Mouse (Mus musculus): Measurements from ENCODE around the gene Pitpnm1. TPM values are rescaled to one million over a fixed set of nuclear protein-coding genes. Genes with fewer than 3 reads are reported as not detected.
A peak's percentile ranks its signal among the peaks of the same experiment; 100 is the strongest.

Pitpnm1 gene
- polyA plus RNA-seq, 1 experiment from 2014 or later = 43.3 TPM

DNA sequence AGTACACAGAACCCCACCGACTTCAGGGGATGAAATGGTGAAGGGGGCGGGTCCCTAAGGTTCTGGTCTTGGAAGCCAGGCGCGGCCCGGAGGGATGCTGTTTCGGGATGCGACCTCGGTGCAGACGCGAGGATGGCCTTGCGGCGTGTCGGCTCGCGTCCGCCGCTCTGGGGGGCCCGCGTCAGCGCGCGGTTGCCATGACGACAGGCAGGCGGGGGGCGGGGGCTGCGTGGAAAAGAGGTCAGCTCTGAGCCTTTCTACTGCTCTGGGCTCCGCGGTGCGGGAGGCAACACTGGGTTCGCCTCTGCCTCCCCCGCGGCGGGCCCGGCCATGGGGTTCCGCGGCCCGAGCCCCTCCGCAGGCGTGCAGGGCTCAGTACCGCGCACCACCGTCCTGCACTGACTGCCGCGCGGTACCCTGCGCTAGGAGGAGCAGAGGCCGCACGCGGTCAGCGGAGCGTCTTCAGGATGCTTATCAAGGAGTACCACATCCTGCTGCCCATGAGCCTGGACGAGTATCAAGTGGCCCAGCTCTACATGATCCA lies 992 bp downstream of the Pitpnm1 start:
- Histone ChIP-seq H3K4me1 (replicated peaks) (peaks cover 73% of the 10 kb centered on the region), H3K27ac (peak overlapping the region; percentile 69)
- WGBS = under 1% methylated on average over 51 of the region's 52 CpGs

DNA sequence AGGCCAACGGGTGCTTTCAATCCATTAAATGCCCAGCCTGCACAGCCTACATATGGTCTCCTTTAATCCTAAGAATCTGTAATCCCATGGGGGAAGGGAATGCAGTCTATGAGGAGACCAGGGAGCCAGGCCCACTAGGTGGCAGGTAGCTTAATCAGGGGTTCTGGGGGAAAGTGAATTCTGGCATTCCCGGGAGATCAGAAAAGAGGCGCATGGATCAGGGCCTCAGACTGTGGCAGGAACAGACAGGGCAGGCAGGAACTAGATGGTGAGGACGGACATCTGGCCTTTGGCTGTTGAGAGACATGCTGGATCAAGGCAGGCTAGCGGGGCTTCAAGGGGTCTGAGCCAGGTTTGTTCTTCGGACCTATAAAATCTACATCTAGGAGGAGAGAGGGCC lies 1.7 kb downstream of the Pitpnm1 start:
- peaks cover 17% of the 10 kb centered on the region for H3K36me3 ChIP-seq
- peaks cover 32% of the 10 kb centered on the region for H3K27me3 ChIP-seq
- H3K4me3 ChIP-seq = peak overlapping the region; percentile 53
- H3K4me1 ChIP-seq (replicated peaks) = peaks cover 66% of the 10 kb centered on the region
- H3K27ac ChIP-seq = peak overlapping the region; percentile 69
- 59% methylated on average over 6 of the region's 6 CpGs for WGBS
- no peaks in the 10 kb centered on the region for H3K9me3 ChIP-seq
- no peak for ATAC-seq (ENCODE audit: low FRiP score)
- peak overlapping the region; percentile 83 for H3K9ac ChIP-seq
- H3K4me2 ChIP-seq = peak overlapping the region; percentile 69

More for the DNA sequence above, 992 bp downstream of the Pitpnm1 start:
- H3K36me3 ChIP-seq = peaks cover 14% of the 10 kb centered on the region
- ATAC-seq (ENCODE audit: low FRiP score) = 0 out of 2 replicates have a peak, but pooled peaks have one; percentile 7
- peak overlapping the region; percentile 83 for H3K9ac ChIP-seq
- H3K27me3 ChIP-seq = peaks cover 32% of the 10 kb centered on the region
- H3K9me3 ChIP-seq = no peaks in the 10 kb centered on the region
- peak overlapping the region; percentile 69 for H3K4me2 ChIP-seq
- peak overlapping the region; percentile 53 for H3K4me3 ChIP-seq

DNA sequence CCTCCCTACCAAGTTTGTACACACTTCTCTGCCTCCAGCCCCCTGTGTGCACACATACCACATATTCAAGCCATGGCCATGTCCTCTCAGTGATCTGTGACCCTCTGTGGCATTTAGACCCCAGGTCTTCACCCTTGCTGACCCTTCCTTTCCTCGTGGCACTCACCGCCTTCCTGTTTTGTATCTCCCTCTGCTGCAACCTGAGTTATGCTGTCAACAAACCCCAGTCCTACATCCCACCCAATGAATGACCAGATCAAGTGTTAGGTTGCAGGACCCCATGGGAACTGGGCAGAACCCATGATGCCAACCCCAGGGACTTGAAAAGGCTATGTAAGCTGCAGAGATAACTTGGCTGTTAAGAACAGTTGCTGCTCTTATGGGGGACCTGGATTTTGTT lies 2.3 kb downstream of the Pitpnm1 start:
- no peaks in the 10 kb centered on the region for H3K9me3 ChIP-seq
- peak overlapping the region; percentile 83 for H3K9ac ChIP-seq
- ATAC-seq (ENCODE audit: low FRiP score) = no peak
- H3K4me2 ChIP-seq = peak overlapping the region; percentile 69
- no peak overlapping the region for H3K27ac ChIP-seq
- peaks cover 32% of the 10 kb centered on the region for H3K27me3 ChIP-seq
- H3K4me1 ChIP-seq (replicated peaks) = peaks cover 66% of the 10 kb centered on the region
- H3K4me3 ChIP-seq = peak overlapping the region; percentile 53
- 85% methylated on average over 2 of the region's 2 CpGs for WGBS
- peaks cover 23% of the 10 kb centered on the region for H3K36me3 ChIP-seq

DNA sequence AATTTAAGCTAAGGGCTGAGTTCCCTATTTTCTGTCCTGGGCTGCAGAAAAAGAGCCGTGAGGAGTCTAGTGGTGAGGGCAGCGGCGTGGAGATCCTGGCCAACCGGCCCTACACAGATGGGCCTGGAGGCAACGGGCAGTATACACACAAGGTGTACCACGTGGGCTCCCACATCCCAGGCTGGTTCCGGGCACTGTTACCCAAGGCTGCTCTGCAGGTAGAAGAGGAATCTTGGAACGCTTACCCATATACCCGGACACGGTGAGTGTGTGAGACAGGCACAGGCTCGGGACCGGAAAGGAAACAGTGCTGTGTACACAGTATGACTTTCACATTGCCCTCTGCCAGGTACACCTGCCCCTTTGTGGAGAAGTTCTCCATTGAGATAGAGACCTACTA lies 2.8 kb downstream of the Pitpnm1 start:
- Histone ChIP-seq H3K36me3 (peaks cover 26% of the 10 kb centered on the region), H3K27me3 (peaks cover 32% of the 10 kb centered on the region), H3K4me2 (no peak overlapping the region), H3K9ac (no peak overlapping the region), H3K4me1 (replicated peaks) (peaks cover 61% of the 10 kb centered on the region), H3K27ac (no peak overlapping the region), H3K4me3 (no peak overlapping the region), H3K9me3 (no peaks in the 10 kb centered on the region)
- ATAC-seq (ENCODE audit: low FRiP score) = no peak
- WGBS = 90% methylated on average over 12 of the region's 12 CpGs

DNA sequence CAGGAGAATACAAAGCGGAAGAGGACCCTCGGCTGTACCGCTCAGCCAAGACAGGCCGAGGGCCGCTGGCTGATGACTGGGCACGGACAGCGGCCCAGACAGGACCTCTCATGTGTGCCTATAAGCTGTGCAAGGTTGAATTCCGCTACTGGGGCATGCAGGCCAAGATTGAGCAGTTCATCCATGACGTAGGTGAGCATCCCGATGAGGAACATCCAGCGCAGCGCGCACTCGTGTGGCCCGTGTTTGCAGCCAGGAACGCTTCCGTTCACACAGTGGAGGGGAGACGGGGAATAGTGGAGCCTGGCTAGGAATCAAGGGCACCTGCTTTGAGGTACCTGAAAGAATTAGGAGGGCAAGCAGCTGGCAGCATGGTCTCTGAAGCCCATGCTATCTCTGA lies 3.5 kb downstream of the Pitpnm1 start:
- no peaks in the 10 kb centered on the region for H3K9me3 ChIP-seq
- H3K4me2 ChIP-seq = no peak overlapping the region
- H3K27me3 ChIP-seq = peaks cover 32% of the 10 kb centered on the region
- no peak overlapping the region for H3K4me3 ChIP-seq
- no peak overlapping the region for H3K27ac ChIP-seq
- H3K4me1 ChIP-seq (replicated peaks) = peaks cover 55% of the 10 kb centered on the region
- no peak overlapping the region for H3K9ac ChIP-seq
- peaks cover 32% of the 10 kb centered on the region for H3K36me3 ChIP-seq
- WGBS = 95% methylated on average over 18 of the region's 18 CpGs
- ATAC-seq (ENCODE audit: low FRiP score) = no peak

DNA sequence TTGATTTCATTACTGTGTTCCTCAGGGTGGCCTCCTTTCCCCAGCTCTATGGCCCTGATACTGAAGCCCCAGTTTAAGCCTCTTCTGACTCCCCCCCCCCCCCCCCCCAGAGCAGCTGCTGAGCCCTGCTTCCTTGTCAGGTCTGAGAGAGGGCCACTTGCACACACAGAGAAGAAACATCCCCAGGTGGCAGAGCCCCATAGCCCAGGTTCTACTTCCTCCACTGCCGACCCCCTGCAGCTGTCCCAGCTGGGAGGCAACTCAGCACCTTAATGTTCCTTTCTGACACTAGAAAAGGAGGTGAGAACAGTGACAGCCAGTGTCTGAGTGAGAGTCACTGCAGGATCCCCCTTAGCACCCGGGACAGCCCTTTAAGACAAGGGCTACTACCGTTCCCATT lies 4.0 kb downstream of the Pitpnm1 start:
- peaks cover 32% of the 10 kb centered on the region for H3K27me3 ChIP-seq
- no peaks in the 10 kb centered on the region for H3K9me3 ChIP-seq
- WGBS = 72% methylated on average over 3 of the region's 3 CpGs
- no peak overlapping the region for H3K27ac ChIP-seq
- peaks cover 37% of the 10 kb centered on the region for H3K36me3 ChIP-seq
- ATAC-seq (ENCODE audit: low FRiP score) = no peak
- no peak overlapping the region for H3K4me3 ChIP-seq
- no peak overlapping the region for H3K9ac ChIP-seq
- H3K4me1 ChIP-seq (replicated peaks) = peaks cover 50% of the 10 kb centered on the region
- H3K4me2 ChIP-seq = no peak overlapping the region

DNA sequence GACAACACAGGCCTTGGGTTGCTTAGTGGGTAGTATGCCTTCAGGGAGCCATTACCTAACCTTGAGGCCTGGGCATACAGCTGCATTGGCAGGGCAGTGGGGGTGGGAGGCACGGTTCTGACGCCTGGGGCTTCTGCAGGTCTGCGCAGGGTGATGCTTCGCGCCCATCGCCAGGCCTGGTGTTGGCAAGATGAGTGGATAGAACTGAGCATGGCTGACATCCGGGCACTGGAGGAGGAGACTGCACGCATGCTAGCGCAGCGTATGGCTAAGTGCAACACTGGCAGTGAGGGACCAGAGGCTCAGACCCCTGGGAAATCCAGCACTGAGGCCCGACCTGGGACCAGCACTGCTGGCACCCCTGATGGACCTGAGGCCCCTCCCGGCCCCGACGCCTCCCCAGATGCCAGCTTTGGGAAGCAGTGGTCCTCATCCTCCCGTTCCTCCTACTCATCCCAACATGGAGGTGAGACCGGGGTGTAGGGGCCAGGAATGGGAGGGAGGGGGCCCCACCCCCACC lies 4.9 kb downstream of the Pitpnm1 start:
- Histone ChIP-seq H3K27ac (peak overlapping the region; percentile 30), H3K4me3 (no peak overlapping the region), H3K9me3 (no peaks in the 10 kb centered on the region), H3K36me3 (peaks cover 46% of the 10 kb centered on the region), H3K27me3 (peaks cover 27% of the 10 kb centered on the region), H3K4me2 (no peak overlapping the region), H3K4me1 (replicated peaks) (peaks cover 40% of the 10 kb centered on the region), H3K9ac (no peak overlapping the region)
- WGBS = 93% methylated on average over 16 of the region's 16 CpGs
- ATAC-seq (ENCODE audit: low FRiP score) = no peak

DNA sequence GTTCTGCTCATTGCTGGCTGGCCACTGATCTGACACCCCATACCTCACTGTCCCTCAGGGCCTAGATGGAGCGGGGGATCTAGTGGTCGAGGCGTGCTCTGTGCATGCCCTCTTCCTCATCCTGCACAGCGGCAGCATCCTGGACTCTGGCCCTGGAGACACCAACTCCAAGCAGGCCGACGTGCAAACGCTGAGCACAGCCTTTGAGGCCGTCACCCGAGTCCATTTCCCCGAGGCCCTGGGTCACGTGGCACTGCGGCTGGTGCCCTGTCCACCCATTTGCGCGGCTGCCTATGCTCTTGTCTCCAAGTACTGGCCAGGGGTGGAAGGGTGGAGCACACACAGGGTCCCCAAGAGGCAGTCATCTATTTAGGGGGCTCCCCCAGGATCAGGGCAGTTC lies 6.9 kb downstream of the Pitpnm1 start:
- Histone ChIP-seq H3K36me3 (peaks cover 66% of the 10 kb centered on the region), H3K4me2 (no peak overlapping the region), H3K4me1 (replicated peaks) (peaks cover 21% of the 10 kb centered on the region), H3K27ac (no peak overlapping the region), H3K27me3 (peaks cover 19% of the 10 kb centered on the region), H3K9me3 (no peaks in the 10 kb centered on the region), H3K9ac (no peak overlapping the region), H3K4me3 (no peak overlapping the region)
- no peak for ATAC-seq (ENCODE audit: low FRiP score)
- 94% methylated on average over 14 of the region's 14 CpGs for WGBS

DNA sequence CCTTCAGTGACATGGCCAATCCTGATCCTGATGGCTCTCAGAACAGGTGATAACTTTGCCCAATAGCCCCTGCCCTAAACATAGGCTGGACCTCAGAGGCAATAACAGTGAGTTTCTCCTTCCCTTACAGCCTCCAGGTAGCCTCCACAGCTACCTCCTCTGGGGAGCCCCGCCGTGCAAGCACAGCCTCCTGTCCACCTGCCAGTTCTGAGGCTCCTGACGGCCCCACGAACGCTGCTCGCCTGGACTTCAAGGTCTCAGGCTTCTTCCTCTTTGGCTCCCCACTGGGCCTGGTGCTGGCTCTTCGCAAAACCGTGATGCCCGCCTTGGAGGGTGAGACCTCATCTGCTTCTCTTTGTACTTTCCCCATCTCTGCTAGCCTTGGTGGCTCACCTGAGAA lies 8.7 kb downstream of the Pitpnm1 start:
- H3K4me3 ChIP-seq = no peak overlapping the region
- 83% methylated on average over 9 of the region's 9 CpGs for WGBS
- H3K27me3 ChIP-seq = no peaks in the 10 kb centered on the region
- H3K27ac ChIP-seq = no peak overlapping the region
- peaks cover 6% of the 10 kb centered on the region; the same call in 1 of the 2 replicates for H3K4me1 ChIP-seq (replicated peaks)
- no peak overlapping the region for H3K9ac ChIP-seq
- H3K9me3 ChIP-seq = no peaks in the 10 kb centered on the region
- ATAC-seq (ENCODE audit: low FRiP score) = no peak
- H3K4me2 ChIP-seq = no peak overlapping the region
- H3K36me3 ChIP-seq = peaks cover 81% of the 10 kb centered on the region

DNA sequence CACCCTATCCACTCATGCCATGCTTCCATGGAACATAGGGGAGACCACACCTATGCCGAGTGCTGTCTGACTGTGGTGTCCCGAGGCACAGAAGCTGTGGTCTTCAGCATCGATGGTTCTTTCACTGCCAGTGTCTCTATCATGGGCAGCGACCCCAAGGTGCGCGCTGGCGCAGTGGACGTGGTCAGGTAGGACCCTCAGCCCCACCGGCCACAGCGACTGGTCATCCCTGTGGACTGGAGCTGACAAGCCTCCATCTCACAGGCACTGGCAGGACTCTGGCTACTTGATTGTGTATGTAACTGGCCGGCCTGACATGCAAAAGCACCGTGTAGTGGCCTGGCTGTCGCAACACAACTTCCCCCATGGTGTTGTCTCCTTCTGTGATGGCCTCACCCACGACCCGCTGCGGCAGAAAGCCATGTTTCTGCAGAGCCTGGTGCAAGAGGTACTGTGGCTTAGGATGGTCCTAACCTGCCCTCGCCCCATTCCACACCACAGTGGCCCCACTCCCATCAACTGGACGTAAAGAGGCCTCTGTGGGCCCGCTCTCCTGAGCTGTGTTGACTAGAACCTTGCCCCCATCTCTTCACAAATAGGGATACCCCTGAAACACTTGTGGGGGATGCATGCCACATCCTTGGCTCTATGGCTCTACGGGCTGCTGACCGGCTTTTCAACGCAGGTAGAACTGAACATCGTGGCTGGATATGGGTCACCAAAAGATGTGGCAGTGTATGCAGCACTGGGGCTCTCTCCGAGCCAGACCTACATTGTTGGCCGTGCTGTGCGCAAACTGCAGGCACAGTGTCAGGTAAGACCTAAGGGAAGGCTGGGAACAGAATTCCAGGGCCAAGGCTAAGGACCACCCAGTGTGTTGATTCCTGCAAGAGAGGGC lies 12.5 kb downstream of the Pitpnm1 start:
- no peak overlapping the region for H3K9ac ChIP-seq
- H3K4me2 ChIP-seq = no peak overlapping the region
- H3K27ac ChIP-seq = no peak overlapping the region
- peaks cover 98% of the 10 kb centered on the region for H3K36me3 ChIP-seq
- WGBS = 94% methylated on average over 26 of the region's 26 CpGs
- no peak for ATAC-seq (ENCODE audit: low FRiP score)
- H3K9me3 ChIP-seq = no peaks in the 10 kb centered on the region
- H3K4me3 ChIP-seq = no peak overlapping the region
- no peaks in the 10 kb centered on the region for H3K27me3 ChIP-seq
- H3K4me1 ChIP-seq (replicated peaks) = no peaks in the 10 kb centered on the region; the same call in 1 of the 2 replicates

DNA sequence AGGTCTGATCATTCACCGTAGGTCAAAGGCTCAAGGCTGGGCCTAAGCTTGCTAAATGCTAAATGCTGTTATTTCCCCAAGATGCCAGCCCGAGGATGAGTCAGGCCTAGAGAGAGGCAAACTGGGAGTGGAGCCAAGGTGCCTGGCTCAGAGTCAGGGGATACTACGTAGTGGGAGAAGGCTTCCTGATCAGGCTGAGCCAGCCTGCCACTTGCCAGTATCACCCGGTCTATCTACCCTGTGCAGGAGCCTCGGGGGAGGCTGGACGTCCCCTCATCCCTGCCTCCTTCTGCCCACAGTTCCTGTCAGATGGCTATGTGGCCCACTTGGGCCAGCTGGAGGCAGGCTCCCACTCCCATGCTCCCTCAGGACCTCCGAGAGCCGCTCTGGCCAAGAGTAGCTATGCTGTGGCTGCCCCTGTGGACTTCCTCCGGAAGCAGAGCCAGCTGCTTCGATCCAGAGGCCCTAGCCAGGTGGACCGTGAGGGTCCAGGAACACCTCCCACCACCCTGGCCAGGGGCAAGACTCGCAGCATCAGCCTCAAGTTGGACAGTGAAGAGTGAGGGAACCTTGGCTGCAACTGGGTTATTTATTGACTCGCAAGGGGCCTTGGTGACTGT lies 13.5 kb downstream of the Pitpnm1 start:
- H3K4me1 ChIP-seq (replicated peaks) = no peaks in the 10 kb centered on the region; the same call in 1 of the 2 replicates
- H3K4me3 ChIP-seq = no peak overlapping the region
- ATAC-seq (ENCODE audit: low FRiP score) = peak; percentile 14; the same call in 1 of the 2 replicates
- H3K27ac ChIP-seq = no peak overlapping the region
- no peaks in the 10 kb centered on the region for H3K9me3 ChIP-seq
- WGBS = 81% methylated on average over 13 of the region's 13 CpGs
- no peaks in the 10 kb centered on the region for H3K27me3 ChIP-seq
- 0 out of 2 replicates have a peak overlapping the region, but pooled peaks have one; percentile 8 for H3K9ac ChIP-seq
- H3K4me2 ChIP-seq = no peak overlapping the region
- H3K36me3 ChIP-seq = peaks cover 99% of the 10 kb centered on the region

DNA sequence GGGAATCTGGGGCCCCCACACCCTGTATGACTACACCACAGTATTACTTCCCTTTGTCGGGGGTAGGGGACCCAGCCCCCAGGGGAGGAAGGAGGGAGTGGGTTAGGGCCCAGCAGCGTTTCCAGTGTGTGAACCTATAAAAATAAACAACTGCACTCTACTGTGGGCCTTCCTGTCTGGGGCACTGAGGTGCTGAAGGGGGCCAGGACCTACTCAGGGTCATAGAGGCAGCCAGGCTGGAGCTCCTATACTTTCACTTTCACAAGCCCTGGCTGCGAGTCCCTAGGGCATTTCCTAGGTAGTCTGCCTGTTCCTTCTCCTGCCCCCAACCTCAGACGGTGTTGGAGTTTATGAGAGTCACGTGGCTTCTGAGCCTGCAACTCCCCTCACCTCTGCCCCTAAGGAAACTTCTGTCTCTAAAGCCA lies 14.0 kb downstream of the Pitpnm1 start:
- WGBS = 79% methylated on average over 5 of the region's 5 CpGs
- peak; percentile 15; the same call in 1 of the 2 replicates for ATAC-seq (ENCODE audit: low FRiP score)
- Histone ChIP-seq H3K27me3 (no peaks in the 10 kb centered on the region), H3K9ac (no peak overlapping the region), H3K4me2 (no peak overlapping the region), H3K4me1 (replicated peaks) (no peaks in the 10 kb centered on the region; the same call in 1 of the 2 replicates), H3K27ac (no peak overlapping the region), H3K9me3 (no peaks in the 10 kb centered on the region), H3K4me3 (no peak overlapping the region), H3K36me3 (peaks cover 94% of the 10 kb centered on the region)
